Mouse (Mus musculus) bone marrow macrophage, adult 2 months (primary cell): ENCODE measurements around the gene Dkc1. TPM values are rescaled to one million over a fixed set of nuclear protein-coding genes. Genes with fewer than 3 reads are reported as not detected.

Experiments used
- H3K27ac ChIP-seq: 2 replicates; pipeline ENCODE4 v1.5.1; 2012; ENCODE audit warnings: low read depth, low read length; ENCODE audit not compliant: insufficient read depth
- H3K4me1 ChIP-seq: 2 replicates; pipeline ENCODE4 v1.6.1; 2012; ENCODE audit warnings: low read length; ENCODE audit not compliant: control insufficient read depth, insufficient read depth
- H3K4me3 ChIP-seq: 2 replicates; pipeline ENCODE4 v1.5.1; 2012; ENCODE audit warnings: mild to moderate bottlenecking, low read length, moderate library complexity; ENCODE audit not compliant: insufficient read depth
- CTCF ChIP-seq: IDR thresholded peaks from 2 replicates; pipeline ENCODE4 v1.5.1; 2012; ENCODE audit warnings: low read depth, mild to moderate bottlenecking, low read length, moderate library complexity
- POLR2A ChIP-seq: IDR thresholded peaks from 2 replicates; pipeline ENCODE4 v1.6.1; 2012; ENCODE audit warnings: mild to moderate bottlenecking, low read depth, low read length, borderline replicate concordance
- polyA plus RNA-seq: library from polyadenylated mRNA; stranded (reverse); fragments of >200 nt; gene quantifications from 2 replicates; pipeline ENCODE4 v1.2.4, GENCODE M21; 2012; ENCODE audit not compliant: missing spikeins, insufficient read depth, insufficient read length

Dkc1 gene
- 7.8 and 10.6 TPM in 2 replicates for polyA plus RNA-seq

- H3K4me1 ChIP-seq: peaks cover 9% of the 10 kb centered on the region
- TF ChIP-seq POLR2A (no peak), CTCF (no peak)
- peak within 1 kb of the TSS; percentile 53 for H3K27ac ChIP-seq
- peak within 1 kb of the TSS; percentile 76 for H3K4me3 ChIP-seq
Observed at GRCm38 (mm10) chrX:75095369-75096162, at the start of gene Dkc1. TSS of gene Dkc1 (plus strand) at chrX:75095854.

GRCm38 (mm10) chrX:75045931-75046330 lies 49.7 kb upstream of the Dkc1 start:
- H3K27ac ChIP-seq: no peak overlapping the region
- no peak overlapping the region for H3K4me3 ChIP-seq
- H3K4me1 ChIP-seq: peaks cover 3% of the 10 kb centered on the region; the same call in 1 of the 2 replicates
- no peak for TF ChIP-seq POLR2A
- TF ChIP-seq CTCF: no peak

- Histone ChIP-seq H3K4me3 (no peak overlapping the region), H3K27ac (no peak overlapping the region), H3K4me1 (peaks cover 3% of the 10 kb centered on the region; the same call in 1 of the 2 replicates)
- TF ChIP-seq CTCF (no peak), POLR2A (no peak)
Observed at GRCm38 (mm10) chrX:75046921-75047635, 48.6 kb upstream of the Dkc1 start.

DNA sequence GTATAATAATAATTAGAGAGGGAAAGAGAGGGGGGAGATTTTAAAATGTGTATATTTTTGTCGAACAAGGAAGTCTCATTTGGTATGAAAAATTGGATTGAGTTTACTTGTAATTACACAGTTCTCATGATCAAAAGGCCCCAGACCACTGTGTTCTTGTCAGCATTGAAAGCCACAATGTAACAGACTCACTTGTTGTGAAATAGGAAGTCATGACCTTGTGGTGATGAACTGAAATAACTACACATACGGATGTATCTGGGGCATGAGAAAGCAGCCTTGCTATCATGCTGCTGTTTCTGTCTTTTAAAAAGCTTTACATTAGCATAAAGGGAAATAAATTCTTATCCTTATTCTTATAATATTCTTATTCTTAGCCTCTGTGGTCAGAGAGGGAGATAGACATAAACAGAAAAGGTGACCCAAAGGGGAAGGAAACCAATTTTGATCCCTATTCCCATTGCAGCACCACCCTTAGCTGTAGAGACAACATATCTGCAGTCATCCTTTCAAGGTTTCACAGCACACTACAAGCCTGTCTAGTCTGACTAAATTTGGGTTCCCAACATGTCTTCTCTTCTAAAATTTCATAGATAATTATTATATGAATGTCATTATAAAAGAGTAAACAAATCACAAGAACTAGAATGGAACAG lies 39.4 kb upstream of the Dkc1 start:
- TF ChIP-seq POLR2A: no peak
- Histone ChIP-seq H3K4me1 (peaks cover 5% of the 10 kb centered on the region), H3K27ac (peak overlapping the region; percentile 60), H3K4me3 (no peak overlapping the region)

DNA sequence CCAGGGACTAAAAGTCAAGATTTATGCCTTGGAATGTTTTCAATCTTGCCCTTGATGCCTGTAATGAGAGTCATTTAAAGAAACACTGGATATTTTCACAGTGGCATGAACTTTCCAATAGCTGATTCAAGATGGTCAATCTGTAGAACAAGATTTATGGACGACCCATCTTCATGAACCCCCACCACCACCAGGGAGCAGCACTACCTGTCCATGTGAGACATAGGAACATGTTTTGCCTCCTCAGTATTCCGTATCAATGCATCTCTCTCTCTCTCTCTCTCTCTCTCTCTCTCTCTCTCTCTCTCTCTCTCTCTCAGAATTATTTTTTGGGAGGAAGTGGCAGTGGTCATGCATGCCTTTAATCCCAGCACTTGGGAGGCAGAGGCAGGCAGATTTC lies 13.3 kb upstream of the Dkc1 start:
- Histone ChIP-seq H3K4me3 (no peak overlapping the region), H3K27ac (no peak overlapping the region), H3K4me1 (peaks cover 5% of the 10 kb centered on the region; the same call in 1 of the 2 replicates)
- no peak for TF ChIP-seq CTCF
- no peak for TF ChIP-seq POLR2A

- TF ChIP-seq POLR2A (no peak), CTCF (no peak)
- Histone ChIP-seq H3K4me3 (peak overlapping the region; percentile 70), H3K4me1 (peaks cover 5% of the 10 kb centered on the region; the same call in 1 of the 2 replicates), H3K27ac (peak overlapping the region; percentile 91)
Observed at GRCm38 (mm10) chrX:75083982-75084773, 11.5 kb upstream of the Dkc1 start.

DNA sequence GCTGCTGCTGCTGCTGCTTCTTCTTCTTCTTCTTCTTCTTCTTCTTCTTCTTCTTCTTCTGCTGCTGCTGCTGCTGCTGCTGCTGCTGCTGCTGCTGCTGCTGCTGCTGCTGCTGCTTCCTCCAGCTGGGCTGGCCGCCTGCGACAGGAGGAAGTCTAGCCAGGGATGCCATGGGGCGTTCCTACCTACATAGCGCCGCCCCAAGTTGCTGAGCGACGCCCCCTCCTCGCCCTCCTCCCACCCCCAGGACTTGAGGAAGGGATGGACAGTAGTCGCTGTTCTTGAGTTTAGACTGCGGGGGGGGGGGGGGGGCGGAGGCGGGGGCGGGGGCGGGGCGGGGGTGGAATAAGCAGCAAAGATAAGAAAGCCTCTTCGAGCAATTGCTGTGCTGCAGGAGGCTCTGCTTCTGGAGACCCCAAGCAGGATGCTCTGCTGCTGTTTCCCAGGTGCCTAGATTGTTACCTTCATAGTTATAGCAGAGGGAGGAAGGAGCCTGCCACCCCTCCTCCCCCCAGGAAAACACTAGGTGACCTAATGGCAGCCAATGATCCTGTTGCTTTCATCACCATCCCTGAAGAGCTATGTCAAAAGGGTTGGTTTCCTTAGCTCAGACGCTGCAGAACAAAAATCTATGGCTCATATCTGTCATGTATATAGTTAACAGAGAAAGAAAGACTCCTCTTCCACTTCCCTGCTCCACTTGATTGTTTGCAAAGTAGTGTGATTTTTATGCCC lies 10.7 kb upstream of the Dkc1 start, which contains the start of gene Gab3:
Gab3 (minus strand) TSS at position 685 of the 735 bp plus-strand sequence.
- peaks cover 4% of the 10 kb centered on the region; the same call in 1 of the 2 replicates for H3K4me1 ChIP-seq
- peak within 1 kb of the TSS; percentile 70 for H3K4me3 ChIP-seq
- peak within 1 kb of the TSS; percentile 91 for H3K27ac ChIP-seq
- TF ChIP-seq CTCF: no peak
- no peak for TF ChIP-seq POLR2A

GRCm38 (mm10) chrX:75085654-75086053 lies 10.0 kb upstream of the Dkc1 start:
- Histone ChIP-seq H3K4me1 (peaks cover 2% of the 10 kb centered on the region; the same call in 1 of the 2 replicates), H3K4me3 (no peak overlapping the region), H3K27ac (no peak overlapping the region)
- TF ChIP-seq POLR2A (no peak), CTCF (no peak)
